Mouse (Mus musculus) liver, embryonic 12.5 days (tissue): ENCODE measurements around the gene Pard3. TPM values are rescaled to one million over a fixed set of nuclear protein-coding genes. Genes with fewer than 3 reads are reported as not detected.

Source experiments
- ATAC-seq: fragments of 200-750 bp; cut with Nextera tagmentation; 2 replicates; pipeline ENCODE4 v1.8.0; 2017; ENCODE audit warnings: moderate number of reproducible peaks, mild to moderate bottlenecking, moderate library complexity
- H3K27ac ChIP-seq: fragments of 300-500 bp; sonication (generic); 2 replicates; pipeline ENCODE4 v1.5.1; 2016; ENCODE audit warnings: mild to moderate bottlenecking
- H3K27me3 ChIP-seq: fragments of 300-500 bp; sonication (generic); replicated peaks from 2 replicates; pipeline ENCODE4 v1.6.1; 2016; ENCODE audit warnings: mild to moderate bottlenecking, moderate library complexity
- H3K36me3 ChIP-seq: fragments of 300-500 bp; sonication (generic); 2 replicates; pipeline ENCODE4 v1.6.1; 2016; ENCODE audit warnings: mild to moderate bottlenecking, moderate library complexity
- H3K4me1 ChIP-seq: fragments of 300-500 bp; sonication (generic); 2 replicates; pipeline ENCODE4 v1.6.1; 2016
- H3K4me2 ChIP-seq: fragments of 300-500 bp; sonication (generic); 2 replicates; pipeline ENCODE4 v1.6.1; 2016; ENCODE audit warnings: mild to moderate bottlenecking, moderate library complexity
- H3K4me3 ChIP-seq: fragments of 300-500 bp; sonication (generic); 2 replicates; pipeline ENCODE4 v1.5.1; 2016; ENCODE audit warnings: mild to moderate bottlenecking, moderate library complexity
- H3K9ac ChIP-seq: fragments of 300-500 bp; sonication (generic); 2 replicates; pipeline ENCODE4 v1.6.1; 2016; ENCODE audit warnings: mild to moderate bottlenecking, moderate library complexity
- H3K9me3 ChIP-seq: fragments of 300-500 bp; sonication (generic); replicated peaks from 2 replicates; pipeline ENCODE4 v1.6.1; 2016; ENCODE audit warnings: mild to moderate bottlenecking, moderate library complexity
- WGBS: fragments of 180-500 bp; shearing (Covaris S2); methylation state at CpG from one replicate; pipeline ENCODE4 v1.1.7; 2016; ENCODE audit not compliant: insufficient replicate concordance; 5-methylcytosine and 5-hydroxymethylcytosine counted together
- polyA plus RNA-seq: library from polyadenylated mRNA; unstranded; fragments of >200 nt; fragmentation: Nextera tagmentation; extraction: Ambion mirVana; gene quantifications from 2 replicates; pipeline ENCODE4 v1.2.1, GENCODE M21; 2016

Pard3 gene
- polyA plus RNA-seq, 1 experiment from 2014 or later, result 8.5 TPM

- no peak for ATAC-seq
- peaks cover 7% of the 10 kb centered on the region; the same call in 1 of the 2 replicates for H3K4me1 ChIP-seq
- WGBS, result 30% methylated on average over 7 of the region's 7 CpGs
These were observed 126.7 kb downstream of the Pard3 start for GRCm38 (mm10) chr8:127190350-127190749.

GRCm38 (mm10) chr8:127191387-127191786 lies 127.7 kb downstream of the Pard3 start:
- no peak overlapping the region for H3K4me2 ChIP-seq
- no peak for ATAC-seq
- H3K4me1 ChIP-seq, result 0 out of 2 replicates have a peak, but pooled peaks cover 6% of the 10 kb centered on the region
- H3K27me3 ChIP-seq, result no peaks in the 10 kb centered on the region
- WGBS, result 35% methylated on average over 5 of the region's 5 CpGs
- H3K4me3 ChIP-seq, result no peak overlapping the region
- no peaks in the 10 kb centered on the region for H3K36me3 ChIP-seq
- H3K9me3 ChIP-seq, result no peaks in the 10 kb centered on the region
- H3K9ac ChIP-seq, result no peak overlapping the region
- H3K27ac ChIP-seq, result no peak overlapping the region

More at GRCm38 (mm10) chr8:127190350-127190749, 126.7 kb downstream of the Pard3 start:
- Histone ChIP-seq H3K36me3 (no peaks in the 10 kb centered on the region), H3K4me3 (no peak overlapping the region), H3K9ac (no peak overlapping the region), H3K27me3 (no peaks in the 10 kb centered on the region), H3K9me3 (no peaks in the 10 kb centered on the region), H3K27ac (no peak overlapping the region), H3K4me2 (no peak overlapping the region)

GRCm38 (mm10) chr8:127191824-127192223 lies 128.1 kb downstream of the Pard3 start:
- H3K27ac ChIP-seq, result no peak overlapping the region
- no peak overlapping the region for H3K4me3 ChIP-seq
- no peaks in the 10 kb centered on the region for H3K9me3 ChIP-seq
- H3K4me1 ChIP-seq, result 0 out of 2 replicates have a peak, but pooled peaks cover 6% of the 10 kb centered on the region
- no peaks in the 10 kb centered on the region for H3K27me3 ChIP-seq
- no peak overlapping the region for H3K4me2 ChIP-seq
- H3K36me3 ChIP-seq, result no peaks in the 10 kb centered on the region
- no peak overlapping the region for H3K9ac ChIP-seq
- 67% methylated on average over 6 of the region's 6 CpGs for WGBS
- ATAC-seq, result no peak

- Histone ChIP-seq H3K4me2 (no peak overlapping the region), H3K27me3 (no peaks in the 10 kb centered on the region), H3K36me3 (no peaks in the 10 kb centered on the region), H3K9me3 (no peaks in the 10 kb centered on the region), H3K4me3 (no peak overlapping the region), H3K4me1 (0 out of 2 replicates have a peak, but pooled peaks cover 6% of the 10 kb centered on the region), H3K9ac (no peak overlapping the region), H3K27ac (no peak overlapping the region)
- WGBS, result 76% methylated on average over 10 of the region's 10 CpGs
- ATAC-seq, result no peak
These were observed 128.6 kb downstream of the Pard3 start for GRCm38 (mm10) chr8:127192331-127192730.

GRCm38 (mm10) chr8:127193375-127193774 lies 129.7 kb downstream of the Pard3 start:
- no peaks in the 10 kb centered on the region for H3K9me3 ChIP-seq
- H3K27me3 ChIP-seq, result no peaks in the 10 kb centered on the region
- 64% methylated on average over 6 of the region's 6 CpGs for WGBS
- H3K4me2 ChIP-seq, result no peak overlapping the region
- ATAC-seq, result no peak
- no peak overlapping the region for H3K27ac ChIP-seq
- H3K36me3 ChIP-seq, result no peaks in the 10 kb centered on the region
- no peak overlapping the region for H3K4me3 ChIP-seq
- H3K4me1 ChIP-seq, result 0 out of 2 replicates have a peak, but pooled peaks cover 6% of the 10 kb centered on the region
- no peak overlapping the region for H3K9ac ChIP-seq

- Histone ChIP-seq H3K36me3 (no peaks in the 10 kb centered on the region), H3K27ac (no peak overlapping the region), H3K9me3 (no peaks in the 10 kb centered on the region), H3K27me3 (no peaks in the 10 kb centered on the region), H3K4me1 (0 out of 2 replicates have a peak, but pooled peaks cover 6% of the 10 kb centered on the region), H3K4me2 (no peak overlapping the region), H3K4me3 (no peak overlapping the region), H3K9ac (no peak overlapping the region)
- 70% methylated on average over 15 of the region's 15 CpGs for WGBS
- no peak for ATAC-seq
These were observed 131.2 kb downstream of the Pard3 start for GRCm38 (mm10) chr8:127194786-127195407.

- no peak overlapping the region for H3K9ac ChIP-seq
- no peaks in the 10 kb centered on the region for H3K27me3 ChIP-seq
- WGBS, result 73% methylated on average over 13 of the region's 13 CpGs
- H3K4me3 ChIP-seq, result no peak overlapping the region
- 0 out of 2 replicates have a peak, but pooled peaks cover 6% of the 10 kb centered on the region for H3K4me1 ChIP-seq
- H3K9me3 ChIP-seq, result no peaks in the 10 kb centered on the region
- no peak overlapping the region for H3K4me2 ChIP-seq
- no peaks in the 10 kb centered on the region for H3K36me3 ChIP-seq
- H3K27ac ChIP-seq, result no peak overlapping the region
- peak; percentile 27; the same call in 1 of the 2 replicates for ATAC-seq
These were observed 133.0 kb downstream of the Pard3 start for GRCm38 (mm10) chr8:127196505-127197265.

GRCm38 (mm10) chr8:127207455-127207854 lies 143.8 kb downstream of the Pard3 start:
- no peak overlapping the region for H3K4me3 ChIP-seq
- no peaks in the 10 kb centered on the region for H3K9me3 ChIP-seq
- no peak overlapping the region for H3K9ac ChIP-seq
- no peak overlapping the region for H3K4me2 ChIP-seq
- no peak overlapping the region for H3K27ac ChIP-seq
- no peaks in the 10 kb centered on the region for H3K4me1 ChIP-seq
- 56% methylated on average over 4 of the region's 4 CpGs for WGBS
- no peaks in the 10 kb centered on the region for H3K36me3 ChIP-seq
- no peak for ATAC-seq
- H3K27me3 ChIP-seq, result no peaks in the 10 kb centered on the region

GRCm38 (mm10) chr8:127210621-127211020 lies 146.9 kb downstream of the Pard3 start:
- H3K27me3 ChIP-seq, result no peaks in the 10 kb centered on the region
- H3K9me3 ChIP-seq, result no peaks in the 10 kb centered on the region
- ATAC-seq, result no peak
- H3K36me3 ChIP-seq, result no peaks in the 10 kb centered on the region
- no peaks in the 10 kb centered on the region for H3K4me1 ChIP-seq
- no peak overlapping the region for H3K4me2 ChIP-seq
- 76% methylated on average over 4 of the region's 4 CpGs for WGBS
- H3K4me3 ChIP-seq, result no peak overlapping the region
- H3K9ac ChIP-seq, result no peak overlapping the region
- no peak overlapping the region for H3K27ac ChIP-seq

GRCm38 (mm10) chr8:127214338-127214737 lies 150.6 kb downstream of the Pard3 start:
- Histone ChIP-seq H3K27ac (no peak overlapping the region), H3K9ac (no peak overlapping the region), H3K4me2 (no peak overlapping the region), H3K9me3 (no peaks in the 10 kb centered on the region), H3K36me3 (no peaks in the 10 kb centered on the region), H3K4me3 (no peak overlapping the region), H3K4me1 (no peaks in the 10 kb centered on the region), H3K27me3 (no peaks in the 10 kb centered on the region)
- no peak for ATAC-seq
- 69% methylated on average over 8 of the region's 8 CpGs for WGBS

- Histone ChIP-seq H3K4me2 (no peak overlapping the region), H3K4me3 (no peak overlapping the region), H3K4me1 (no peaks in the 10 kb centered on the region), H3K27me3 (no peaks in the 10 kb centered on the region), H3K36me3 (no peaks in the 10 kb centered on the region), H3K9me3 (no peaks in the 10 kb centered on the region), H3K9ac (no peak overlapping the region), H3K27ac (no peak overlapping the region)
- ATAC-seq, result no peak
- 70% methylated on average over 4 of the region's 4 CpGs for WGBS
These were observed 151.2 kb downstream of the Pard3 start for GRCm38 (mm10) chr8:127214748-127215433.

- Histone ChIP-seq H3K9ac (no peak overlapping the region), H3K36me3 (no peaks in the 10 kb centered on the region), H3K27ac (no peak overlapping the region), H3K4me3 (no peak overlapping the region), H3K4me2 (no peak overlapping the region), H3K27me3 (no peaks in the 10 kb centered on the region), H3K4me1 (no peaks in the 10 kb centered on the region), H3K9me3 (no peaks in the 10 kb centered on the region)
- no peak for ATAC-seq
- 60% methylated on average over 5 of the region's 5 CpGs for WGBS
These were observed 156.5 kb downstream of the Pard3 start for GRCm38 (mm10) chr8:127220206-127220605.
